Mouse (Mus musculus) spleen, postnatal 10 days (tissue): Measurements from ENCODE around the gene Fam241b.

Source experiments
- DNase-seq, 2 experiments: peaks; one replicate each; pipeline ENCODE4 v3.0.0; 2021 to 2022; ENCODE audit warnings: low spot score in 2 of 2

Fam241b gene

GRCm38 (mm10) chr10:62143820-62144219 lies at the start of gene Fam241b:
Fam241b (minus strand) TSS chr10:62143920.
- no peak for DNase-seq

GRCm38 (mm10) chr10:62192701-62193157 lies 49.0 kb upstream of the Fam241b start:
- no peak for DNase-seq

- no peak for DNase-seq
Measured at GRCm38 (mm10) chr10:62190821-62191220, 47.1 kb upstream of the Fam241b start.

GRCm38 (mm10) chr10:62189910-62190309 lies 46.2 kb upstream of the Fam241b start:
- DNase-seq, result peak in 1 of 2 experiments; percentile 69

- DNase-seq, result no peak
Measured at GRCm38 (mm10) chr10:62189303-62189702, 45.6 kb upstream of the Fam241b start.

- peak; percentile 86 to 90 for DNase-seq
Measured at GRCm38 (mm10) chr10:62186882-62187281, 43.2 kb upstream of the Fam241b start.

GRCm38 (mm10) chr10:62183053-62183452 lies 39.3 kb upstream of the Fam241b start:
- peak; percentile 85 to 96 for DNase-seq

GRCm38 (mm10) chr10:62182471-62183014 lies 38.8 kb upstream of the Fam241b start:
- no peak for DNase-seq

GRCm38 (mm10) chr10:62181701-62182100 lies 38.0 kb upstream of the Fam241b start:
- DNase-seq, result no peak

GRCm38 (mm10) chr10:62179944-62180343 lies 36.2 kb upstream of the Fam241b start:
- no peak for DNase-seq

- DNase-seq, result no peak
Measured at GRCm38 (mm10) chr10:62174533-62175313, 31.0 kb upstream of the Fam241b start.

- no peak for DNase-seq
Measured at GRCm38 (mm10) chr10:62173941-62174448, 30.3 kb upstream of the Fam241b start.

GRCm38 (mm10) chr10:62172841-62173553 lies 29.3 kb upstream of the Fam241b start:
- DNase-seq, result no peak

- DNase-seq, result peak; percentile 5 to 42
Measured at GRCm38 (mm10) chr10:62162410-62162809, 18.7 kb upstream of the Fam241b start.

GRCm38 (mm10) chr10:62149929-62150328 lies 6.2 kb upstream of the Fam241b start:
- no peak for DNase-seq

GRCm38 (mm10) chr10:62147466-62148248 lies 3.9 kb upstream of the Fam241b start:
- no peak for DNase-seq

GRCm38 (mm10) chr10:62145957-62146356 lies 2.2 kb upstream of the Fam241b start:
- DNase-seq, result no peak

- DNase-seq, result no peak
Measured at GRCm38 (mm10) chr10:62138040-62138439, 5.7 kb downstream of the Fam241b start.

- DNase-seq, result no peak
Measured at GRCm38 (mm10) chr10:62137150-62137549, 6.6 kb downstream of the Fam241b start.

- DNase-seq, result no peak
Measured at GRCm38 (mm10) chr10:62135696-62136470, 7.8 kb downstream of the Fam241b start.
